7 mouse cellular contexts compared by ENCODE assay signal in the genomic region with DNA sequence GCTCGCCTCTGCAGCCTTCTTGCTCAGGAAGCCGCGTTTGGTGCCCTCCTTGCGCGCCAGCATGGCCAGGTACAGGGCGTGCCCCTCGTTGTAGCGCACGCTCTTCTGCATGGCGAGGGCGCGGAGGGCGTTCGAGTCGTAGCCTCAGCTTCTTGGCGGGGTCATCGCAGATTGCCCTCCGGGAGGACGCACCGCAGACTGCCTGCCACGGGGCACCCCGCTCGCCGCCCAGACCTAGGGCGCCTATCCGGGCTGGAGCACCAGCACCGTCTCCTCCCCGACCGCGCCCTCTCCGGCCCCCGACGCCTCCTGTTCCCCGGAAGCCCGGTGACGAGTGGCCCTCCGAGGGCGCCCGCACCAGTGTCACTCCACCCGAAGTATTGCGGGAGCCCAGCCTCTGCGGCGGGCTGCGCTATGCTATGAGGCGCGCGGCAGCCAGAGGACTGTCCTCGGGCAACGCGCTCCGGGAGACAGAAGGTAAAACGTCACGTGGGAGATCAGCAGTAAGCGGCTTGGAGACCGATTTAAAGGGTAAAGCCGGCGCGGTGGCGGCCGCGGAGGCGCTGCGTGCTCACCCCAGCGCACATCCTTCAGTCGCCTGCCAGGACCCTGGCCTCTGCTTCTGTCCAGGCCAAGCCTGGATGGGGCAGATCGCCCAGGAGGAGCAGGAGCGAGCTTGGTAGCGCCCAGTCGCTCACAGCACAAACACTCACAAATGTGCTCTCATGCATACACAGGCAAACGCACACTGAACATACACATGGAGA. TPM values are rescaled to one million over a fixed set of nuclear protein-coding genes. Genes with fewer than 3 reads are reported as not detected.
DNase-seq lines count a peak whose midpoint lies in the region; ATAC-seq and TF ChIP-seq lines count a peak whose summit lies in the region.

A gene (minus strand): TSS at position 273 of the 767 bp plus-strand sequence.

- peak; percentile 88 for ATAC-seq in intestine, embryonic 16.5 days
- peak; percentile 92 for ATAC-seq in midbrain, embryonic 12.5 days (ENCODE audit: low FRiP score, low read depth)

- H3K27ac ChIP-seq in intestine, embryonic 16.5 days (ENCODE audit: low read length), result no peak within 1 kb of the TSS
- no peak within 1 kb of the TSS for H3K27ac ChIP-seq in midbrain, embryonic 12.5 days (replicated peaks)
- no peak within 1 kb of the TSS for H3K27ac ChIP-seq in testis, adult 2 months (ENCODE audit: control insufficient read depth, insufficient read depth, low read depth, low read length)

- intact Hi-C loops in left cerebral cortex, postnatal 25 days (cut with DNase I), result loop anchor here (2.0 to 5.0 kb wide), 3 partner anchors 105 to 224 kb away; no protein-coding TSS in a partner anchor

- H3K4me3 ChIP-seq in intestine, embryonic 16.5 days (ENCODE audit: low read length), result peak within 1 kb of the TSS; percentile 67
- H3K4me3 ChIP-seq in midbrain, embryonic 12.5 days, result peak within 1 kb of the TSS; percentile 55
- peak within 1 kb of the TSS; percentile 52 for H3K4me3 ChIP-seq in testis, adult 2 months (ENCODE audit: control insufficient read depth, low read depth, low read length)

- 2% methylated on average over 69 of the region's 70 CpGs for WGBS in intestine, embryonic 16.5 days
- 2% methylated on average over 70 of the region's 70 CpGs for WGBS in midbrain, embryonic 12.5 days

- no peak for TF ChIP-seq CTCF in testis, adult 2 months (IDR thresholded peaks at IDR 0.05; ENCODE audit: control insufficient read depth, insufficient read depth, insufficient replicate concordance, low read depth, low read length)

- peaks cover 5% of the 10 kb centered on the region; the same call in 1 of the 2 replicates for H3K27me3 ChIP-seq in intestine, embryonic 16.5 days (replicated peaks; ENCODE audit: control insufficient read depth, insufficient read depth, low read length)
- peaks cover 26% of the 10 kb centered on the region for H3K27me3 ChIP-seq in midbrain, embryonic 12.5 days
- H3K27me3 ChIP-seq in testis, adult 2 months (ENCODE audit: control insufficient read depth, insufficient read depth, low read length), result no peaks in the 10 kb centered on the region

- no peak for TF ChIP-seq POLR2A in testis, adult 2 months (IDR thresholded peaks at IDR 0.05; ENCODE audit: control insufficient read depth, low read depth, low read length)

- peak; percentile 15 to 72 for DNase-seq in adrenal gland, adult (ENCODE audit: inconsistent age in 2 of 2, low spot score in 1 of 2)
- DNase-seq in c-Kit-positive CD71-negative TER-119-negative erythroid progenitor cells, embryonic 14.5 days (ENCODE audit: low read depth), result peak; percentile 10
- peak; percentile 17 for DNase-seq in gastrocnemius, postnatal 25 days
- DNase-seq in left cerebral cortex, postnatal 25 days (ENCODE audit: low spot score in 2 of 2), result peak; percentile 74 to 78

- no peaks in the 10 kb centered on the region for H3K36me3 ChIP-seq in intestine, embryonic 16.5 days (ENCODE audit: control insufficient read depth, insufficient read depth, low read length)
- H3K36me3 ChIP-seq in midbrain, embryonic 12.5 days, result no peaks in the 10 kb centered on the region
- no peaks in the 10 kb centered on the region for H3K36me3 ChIP-seq in testis, adult 2 months (ENCODE audit: control insufficient read depth, insufficient read depth, low read length)

- H3K4me2 ChIP-seq in intestine, embryonic 16.5 days (ENCODE audit: low read depth, low read length), result peak within 1 kb of the TSS; percentile 98
- H3K4me2 ChIP-seq in midbrain, embryonic 12.5 days (replicated peaks), result peak within 1 kb of the TSS; percentile 92

- peak within 1 kb of the TSS; percentile 68 for H3K9ac ChIP-seq in intestine, embryonic 16.5 days (ENCODE audit: low read depth, low read length)
- H3K9ac ChIP-seq in midbrain, embryonic 12.5 days (replicated peaks), result peak within 1 kb of the TSS; percentile 43

- no peaks in the 10 kb centered on the region for H3K9me3 ChIP-seq in intestine, embryonic 16.5 days (ENCODE audit: control insufficient read depth, low read length)
- no peaks in the 10 kb centered on the region for H3K9me3 ChIP-seq in midbrain, embryonic 12.5 days

- peaks cover 10% of the 10 kb centered on the region for H3K4me1 ChIP-seq in intestine, embryonic 16.5 days (ENCODE audit: control insufficient read depth, insufficient read depth, low read length)
- peaks cover 8% of the 10 kb centered on the region; the same call in 1 of the 2 replicates for H3K4me1 ChIP-seq in midbrain, embryonic 12.5 days
- peaks cover 6% of the 10 kb centered on the region for H3K4me1 ChIP-seq in testis, adult 2 months (ENCODE audit: control insufficient read depth, insufficient read depth, low read length)

RNA-seq across cellular contexts. Expression of the gene that starts here (rescaled TPM):
- 1 to 10 TPM; 3.3 to 4.8 TPM for total RNA-seq in gastrocnemius, postnatal 25 days (2021)
- polyA plus RNA-seq in intestine, embryonic 16.5 days (2015; fragmentation: Nextera tagmentation; extraction: Ambion mirVana), result 3.2 and 4.1 TPM in 2 replicates
- total RNA-seq in left cerebral cortex, postnatal 25 days (2021), result 100 to 1,000 TPM; 192 to 196 TPM
- polyA plus RNA-seq in midbrain, embryonic 12.5 days (2016; fragmentation: Nextera tagmentation; extraction: Ambion mirVana), result 0.37 and 0.56 TPM in 2 replicates
- 0.46 and 0.57 TPM in 2 replicates for polyA plus RNA-seq in testis, adult 2 months (2012; rRNA removed)

Comparison
In these comparisons a context has a peak if more than half of its experiments do, and no peak if none do; other contexts are left out.
1. RNA of the gene that starts here (total RNA-seq): 192 to 196 TPM in left cerebral cortex, postnatal 25 days; 3.3 to 4.8 TPM in gastrocnemius, postnatal 25 days; every median in the first group is over 10 times any median in the second.
2. Peak in ATAC-seq, H3K4me3 ChIP-seq, H3K9ac ChIP-seq and H3K4me2 ChIP-seq in midbrain, embryonic 12.5 days; RNA of the gene not detected or under 1 TPM.
3. DNase-seq: peak in every context shown above with its lines; median percentile 76 in left cerebral cortex, postnatal 25 days; 44 in adrenal gland, adult; 17 in gastrocnemius, postnatal 25 days; 10 in c-Kit-positive CD71-negative TER-119-negative erythroid progenitor cells, embryonic 14.5 days.
4. Peak in every context shown above with its lines, with median percentiles within 50 percentile points of each other: H3K4me3 ChIP-seq.